Mouse (Mus musculus): ENCODE data around the gene Ap4m1. TPM values are rescaled to one million over a fixed set of nuclear protein-coding genes. Genes with fewer than 3 reads are reported as not detected.

Ap4m1 gene
- polyA plus RNA-seq (2016; fragmentation: Nextera tagmentation; extraction: Ambion mirVana), result 24.6 and 27.5 TPM in 2 replicates

DNA sequence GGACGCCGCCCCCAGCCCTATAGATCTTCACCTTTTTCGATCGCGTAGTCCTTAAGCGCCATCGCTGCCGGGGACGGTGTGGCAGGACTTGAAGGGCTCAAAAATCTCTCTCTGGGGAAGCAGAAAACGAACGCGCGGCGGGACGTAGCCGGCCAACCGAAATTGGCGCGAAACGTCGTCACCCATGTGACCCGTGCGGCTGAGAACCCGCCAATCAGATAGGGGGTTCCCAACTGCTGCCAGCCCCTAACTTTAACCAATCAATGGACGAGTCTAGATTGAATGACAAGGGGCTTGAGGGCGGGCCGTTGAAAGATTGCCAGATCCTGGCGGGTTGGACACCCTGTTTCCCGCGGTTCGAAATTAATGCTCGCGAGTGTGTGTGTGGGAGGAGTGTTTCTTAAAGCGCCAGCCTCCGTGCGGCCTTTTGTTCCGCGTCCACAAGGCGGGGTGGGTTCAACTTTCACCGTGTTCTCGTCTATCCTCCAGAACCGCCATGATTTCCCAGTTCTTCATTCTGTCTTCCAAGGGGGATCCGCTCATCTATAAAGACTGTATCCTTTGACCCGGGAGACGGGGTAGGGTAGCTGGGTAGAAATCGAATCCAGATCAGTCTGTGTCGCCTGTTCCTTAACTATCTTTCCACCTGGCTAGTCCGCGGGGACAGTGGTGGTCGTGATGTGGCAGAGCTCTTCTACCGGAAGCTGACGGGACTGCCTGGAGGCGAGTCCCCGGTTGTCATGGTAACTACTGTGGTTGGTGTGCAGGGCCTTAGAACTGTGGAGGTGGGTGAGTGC lies at the start of gene Ap4m1, which contains the start of gene Mcm7:
Gene Ap4m1, plus strand, starts transcription at position 308 of the 797 bp plus-strand sequence.
Gene Mcm7, minus strand, starts transcription at position 728 of the 797 bp plus-strand sequence.
- Histone ChIP-seq H3K9ac (peak within 1 kb of the TSS; percentile 76), H3K27me3 (no peaks in the 10 kb centered on the region), H3K4me2 (peak within 1 kb of the TSS; percentile 87), H3K4me1 (peaks cover 32% of the 10 kb centered on the region), H3K9me3 (no peaks in the 10 kb centered on the region), H3K4me3 (replicated peaks) (peak within 1 kb of the TSS; percentile 78), H3K36me3 (replicated peaks) (peaks cover 61% of the 10 kb centered on the region), H3K27ac (peak within 1 kb of the TSS; percentile 95)
- WGBS, result under 1% methylated on average over 54 of the region's 54 CpGs
- peak; percentile 93 for ATAC-seq (ENCODE audit: low FRiP score)

DNA sequence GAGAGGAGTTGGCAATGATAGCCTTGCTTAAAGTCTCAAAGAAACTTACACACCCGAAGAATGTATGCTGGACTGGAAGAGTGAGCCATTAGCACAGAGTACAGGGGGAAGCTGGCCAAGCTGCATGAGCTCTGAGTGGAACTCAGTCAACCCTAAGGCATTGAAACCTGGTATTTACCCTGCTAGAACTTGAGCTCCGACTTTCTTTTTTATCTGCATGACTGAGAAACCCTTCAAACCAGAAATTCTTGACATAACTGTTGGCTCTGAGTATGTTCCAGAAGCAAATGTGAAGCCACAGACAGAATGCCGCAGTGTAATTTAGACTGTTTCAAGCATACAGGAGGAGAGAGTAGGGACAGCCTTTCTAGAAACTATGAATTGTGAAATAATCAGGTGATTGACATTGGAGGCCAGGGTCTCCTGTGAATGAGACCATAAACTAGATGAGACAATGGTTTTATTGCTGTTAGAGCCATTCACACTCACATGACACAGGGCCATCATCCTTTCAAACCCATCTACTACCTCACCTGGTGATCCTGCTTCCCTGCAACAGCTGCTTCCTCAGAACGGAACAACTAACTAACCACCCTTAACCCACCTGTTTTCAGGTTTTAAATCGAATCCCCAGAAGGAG lies 39.3 kb upstream of the Ap4m1 start:
- Histone ChIP-seq H3K4me2 (no peak overlapping the region), H3K27ac (no peak overlapping the region), H3K4me3 (replicated peaks) (no peak overlapping the region), H3K36me3 (replicated peaks) (peaks cover 71% of the 10 kb centered on the region), H3K27me3 (no peaks in the 10 kb centered on the region), H3K9me3 (no peaks in the 10 kb centered on the region), H3K9ac (no peak overlapping the region), H3K4me1 (no peaks in the 10 kb centered on the region)
- 91% methylated on average over 5 of the region's 5 CpGs for WGBS
- ATAC-seq (ENCODE audit: low FRiP score), result no peak

DNA sequence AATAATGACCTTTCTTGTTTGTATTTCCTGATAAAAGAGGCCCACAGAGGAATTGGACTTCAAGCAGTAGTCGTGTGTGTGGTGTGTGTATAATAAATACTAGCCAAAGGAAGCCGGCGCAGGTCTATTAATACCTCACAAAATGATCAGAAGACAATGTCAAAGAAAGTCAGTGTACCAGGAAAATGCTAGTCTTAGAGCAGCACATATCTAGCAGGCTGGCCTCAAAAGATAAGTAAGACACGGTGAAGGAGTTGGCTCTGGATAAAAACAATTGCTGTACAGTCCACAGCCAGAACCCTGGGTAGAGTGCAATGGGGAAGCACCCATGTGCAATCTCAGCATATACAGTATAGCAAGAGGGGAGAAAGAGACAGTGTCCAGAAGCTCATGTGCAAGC lies 34.5 kb upstream of the Ap4m1 start:
- no peak for ATAC-seq (ENCODE audit: low FRiP score)
- WGBS, result 92% methylated on average over 4 of the region's 4 CpGs
- Histone ChIP-seq H3K36me3 (replicated peaks) (peaks cover 44% of the 10 kb centered on the region), H3K9ac (no peak overlapping the region), H3K4me1 (no peaks in the 10 kb centered on the region), H3K4me2 (no peak overlapping the region), H3K4me3 (replicated peaks) (no peak overlapping the region), H3K27ac (no peak overlapping the region), H3K27me3 (no peaks in the 10 kb centered on the region), H3K9me3 (no peaks in the 10 kb centered on the region)

DNA sequence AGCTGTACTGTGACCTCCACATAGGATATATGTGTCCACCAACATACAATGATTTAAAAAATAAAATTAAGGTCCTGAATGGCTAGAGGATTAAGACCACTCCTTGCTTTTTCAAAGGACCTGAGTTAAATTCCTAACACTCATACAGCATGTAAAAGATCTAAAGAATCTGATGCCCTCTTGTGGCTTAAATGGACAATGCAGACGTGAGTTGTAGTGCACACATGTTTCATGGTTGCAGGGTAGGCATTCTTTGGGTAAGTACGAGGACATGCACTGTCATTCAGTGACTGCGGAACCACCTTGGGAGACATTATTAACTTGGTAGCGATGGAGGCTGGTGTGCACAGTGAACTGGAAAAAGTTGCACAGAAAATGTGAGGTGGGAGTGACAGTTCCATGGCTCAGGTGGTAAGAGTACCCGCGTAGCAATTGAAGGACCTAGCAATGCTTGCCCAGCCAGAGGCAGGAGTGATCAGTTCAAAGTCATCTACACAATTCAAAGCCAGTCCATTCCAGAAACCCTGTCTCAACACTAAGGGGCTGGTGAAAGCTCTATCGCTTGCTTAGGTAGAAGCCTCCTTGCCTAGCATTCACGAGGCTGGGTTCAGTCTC lies 33.8 kb upstream of the Ap4m1 start:
- H3K36me3 ChIP-seq (replicated peaks), result peaks cover 42% of the 10 kb centered on the region
- no peaks in the 10 kb centered on the region for H3K4me1 ChIP-seq
- H3K4me2 ChIP-seq, result no peak overlapping the region
- no peak overlapping the region for H3K9ac ChIP-seq
- WGBS, result 66% methylated on average over 8 of the region's 8 CpGs
- H3K27ac ChIP-seq, result no peak overlapping the region
- H3K4me3 ChIP-seq (replicated peaks), result no peak overlapping the region
- peak; percentile 55; the same call in 1 of the 2 replicates for ATAC-seq (ENCODE audit: low FRiP score)
- no peaks in the 10 kb centered on the region for H3K27me3 ChIP-seq
- no peaks in the 10 kb centered on the region for H3K9me3 ChIP-seq

DNA sequence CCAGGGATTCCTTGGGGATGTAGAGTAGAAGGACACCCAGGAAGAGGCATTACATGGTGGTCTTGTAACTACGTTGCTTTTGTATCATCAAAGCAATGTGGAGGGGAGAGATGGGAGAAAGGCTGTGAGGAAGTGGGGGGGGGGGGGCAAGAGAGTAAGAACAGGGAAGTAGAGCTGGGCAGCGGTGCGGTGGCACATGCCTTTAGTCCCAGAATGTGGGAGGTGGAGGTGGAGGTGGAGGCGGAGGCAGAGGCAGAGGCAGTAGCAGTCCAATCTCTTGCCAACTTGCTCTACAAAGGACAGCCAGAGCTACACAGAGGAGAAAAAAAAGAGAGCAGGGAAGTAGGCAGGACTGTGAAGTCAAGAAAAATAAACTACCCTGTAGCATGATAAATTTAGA lies 33.2 kb upstream of the Ap4m1 start:
- no peak for ATAC-seq (ENCODE audit: low FRiP score)
- H3K9ac ChIP-seq, result no peak overlapping the region
- no peak overlapping the region for H3K27ac ChIP-seq
- no peak overlapping the region for H3K4me3 ChIP-seq (replicated peaks)
- H3K4me1 ChIP-seq, result no peaks in the 10 kb centered on the region
- H3K36me3 ChIP-seq (replicated peaks), result peaks cover 42% of the 10 kb centered on the region
- H3K4me2 ChIP-seq, result no peak overlapping the region
- 83% methylated on average over 2 of the region's 4 CpGs for WGBS
- H3K27me3 ChIP-seq, result no peaks in the 10 kb centered on the region
- H3K9me3 ChIP-seq, result no peaks in the 10 kb centered on the region

DNA sequence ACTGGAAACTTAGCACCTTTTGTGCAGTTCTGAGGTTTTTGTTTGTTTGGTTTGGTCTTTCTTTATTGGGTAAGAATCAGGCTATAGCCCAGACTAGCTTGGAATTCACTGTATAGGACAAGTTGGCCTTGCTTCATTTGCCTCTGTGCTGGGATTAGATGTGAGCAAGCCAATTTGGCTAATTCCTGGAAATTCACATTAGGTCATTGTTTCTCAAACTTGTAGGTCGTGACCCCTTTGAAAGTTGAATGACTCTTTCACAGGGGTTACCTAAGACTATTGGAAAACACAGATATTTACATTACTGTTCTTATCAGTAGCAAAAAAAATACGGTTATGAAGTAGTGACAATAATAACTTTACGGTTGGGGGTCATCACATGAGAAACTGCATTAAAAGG lies 17.4 kb upstream of the Ap4m1 start:
- no peaks in the 10 kb centered on the region for H3K27me3 ChIP-seq
- H3K36me3 ChIP-seq (replicated peaks), result peaks cover 30% of the 10 kb centered on the region
- ATAC-seq (ENCODE audit: low FRiP score), result no peak
- peak overlapping the region; percentile 77 for H3K4me2 ChIP-seq
- 91% methylated on average over 3 of the region's 3 CpGs for WGBS
- no peak overlapping the region for H3K27ac ChIP-seq
- H3K9me3 ChIP-seq, result no peaks in the 10 kb centered on the region
- H3K4me3 ChIP-seq (replicated peaks), result peak overlapping the region; percentile 82
- peaks cover 10% of the 10 kb centered on the region for H3K4me1 ChIP-seq
- H3K9ac ChIP-seq, result peak overlapping the region; percentile 93

DNA sequence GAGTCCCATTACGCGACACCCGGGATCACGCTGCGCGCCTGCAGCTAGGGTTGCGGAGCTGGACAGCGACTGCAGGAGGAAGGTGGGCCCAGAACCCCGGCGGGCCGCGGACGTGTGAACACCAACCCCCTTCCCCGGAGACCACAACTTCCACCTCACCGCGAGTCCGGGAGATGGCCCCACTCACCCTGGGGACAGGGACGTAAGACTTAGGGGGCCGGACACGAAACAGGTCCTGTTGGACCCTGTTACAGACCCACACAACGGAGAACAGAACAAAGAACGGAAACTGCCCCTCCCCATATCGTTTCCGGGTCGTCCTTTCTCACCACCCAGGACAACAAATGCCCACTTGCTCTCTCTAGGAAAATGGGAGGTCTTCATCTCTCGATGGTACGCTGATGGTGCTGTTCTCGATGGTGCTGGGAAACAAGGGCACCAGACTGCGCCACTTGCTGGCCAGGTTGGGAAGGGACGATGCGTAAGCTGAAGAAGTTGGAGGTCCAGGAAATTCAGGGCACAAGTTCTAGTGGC lies 16.3 kb upstream of the Ap4m1 start, which contains the start of gene Zfp113:
Gene Zfp113, minus strand, starts transcription at position 302 of the 534 bp plus-strand sequence.
- H3K4me3 ChIP-seq (replicated peaks), result peak within 1 kb of the TSS; percentile 82
- no peaks in the 10 kb centered on the region for H3K9me3 ChIP-seq
- no peaks in the 10 kb centered on the region for H3K27me3 ChIP-seq
- H3K27ac ChIP-seq, result peak within 1 kb of the TSS; percentile 96
- H3K36me3 ChIP-seq (replicated peaks), result peaks cover 26% of the 10 kb centered on the region
- peak within 1 kb of the TSS; percentile 93 for H3K9ac ChIP-seq
- peak within 1 kb of the TSS; percentile 77 for H3K4me2 ChIP-seq
- ATAC-seq (ENCODE audit: low FRiP score), result peak; percentile 97
- H3K4me1 ChIP-seq, result peaks cover 14% of the 10 kb centered on the region
- WGBS, result under 1% methylated on average over 31 of the region's 31 CpGs

DNA sequence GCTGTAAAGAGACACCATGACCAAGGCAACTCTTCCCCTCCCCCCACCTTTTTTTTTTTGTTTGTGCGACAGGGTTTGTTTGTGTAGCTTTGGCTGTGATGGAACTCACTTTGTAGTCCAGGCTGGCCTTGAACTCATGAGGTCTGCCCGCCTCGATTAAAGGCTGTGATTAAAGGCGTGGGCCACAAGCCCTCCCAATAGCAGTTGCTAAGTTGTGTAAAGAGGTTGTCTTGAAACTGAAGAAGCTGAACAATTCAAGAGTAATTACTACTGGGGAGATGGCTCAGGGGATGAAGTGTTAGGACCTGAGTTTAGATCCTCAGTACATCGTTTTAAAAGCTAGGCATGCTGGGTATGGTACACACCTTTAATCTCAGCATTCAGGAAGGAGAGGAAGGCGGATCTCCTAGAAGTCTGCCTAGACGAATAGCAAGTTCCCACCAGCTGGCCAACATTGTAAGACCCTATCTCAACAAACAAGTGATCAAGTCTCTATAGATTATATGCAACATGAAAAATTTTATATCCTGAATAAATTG lies 11.5 kb upstream of the Ap4m1 start:
- Histone ChIP-seq H3K4me3 (replicated peaks) (peak overlapping the region; percentile 57), H3K9ac (peak overlapping the region; percentile 73), H3K27me3 (no peaks in the 10 kb centered on the region), H3K27ac (peak overlapping the region; percentile 33; the same call in 1 of the 2 replicates), H3K9me3 (no peaks in the 10 kb centered on the region), H3K4me1 (peaks cover 19% of the 10 kb centered on the region), H3K4me2 (peak overlapping the region; percentile 60), H3K36me3 (replicated peaks) (peaks cover 32% of the 10 kb centered on the region)
- no peak for ATAC-seq (ENCODE audit: low FRiP score)
- 69% methylated on average over 7 of the region's 7 CpGs for WGBS

DNA sequence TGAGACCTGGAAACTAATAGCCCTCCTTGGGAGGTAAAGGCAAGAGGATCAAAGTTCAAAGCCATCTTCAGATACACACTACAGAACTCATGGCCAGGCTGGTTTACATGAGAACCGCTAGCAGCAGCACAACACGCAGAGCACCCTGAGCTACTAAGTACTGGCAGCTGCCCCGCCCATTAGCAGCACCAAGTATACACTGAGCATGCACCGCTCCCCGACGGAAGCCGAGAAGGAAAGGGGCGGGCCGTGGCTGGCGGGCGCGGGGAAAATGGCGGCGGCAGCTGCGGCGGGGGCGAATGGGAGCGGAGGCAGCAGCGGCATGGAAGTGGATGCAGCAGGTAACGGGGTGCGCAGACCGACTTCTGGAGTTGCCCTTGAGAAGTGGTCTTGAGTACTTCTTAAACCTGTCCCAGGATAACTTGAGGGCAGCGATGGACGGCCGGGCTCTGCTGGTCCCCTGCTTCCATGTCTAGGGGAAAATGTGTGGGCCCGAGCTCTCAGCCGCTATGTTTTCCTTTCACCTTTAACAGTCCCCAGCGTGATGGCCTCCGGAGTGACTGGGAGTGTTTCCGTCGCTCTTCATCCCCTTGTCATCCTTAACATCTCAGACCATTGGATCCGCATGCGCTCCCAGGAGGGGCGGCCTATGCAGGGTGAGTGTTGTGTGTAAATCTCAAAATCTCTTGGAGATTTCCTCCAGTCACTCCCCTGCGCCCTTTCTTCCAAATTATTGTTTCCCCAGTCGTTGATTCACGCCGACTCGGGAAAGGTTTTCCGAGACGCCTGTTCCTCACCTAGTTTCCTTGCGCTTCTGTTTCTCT lies 10.7 kb upstream of the Ap4m1 start, which contains the start of gene Cops6:
Gene Cops6, plus strand, starts transcription at position 230 of the 824 bp plus-strand sequence.
- peak within 1 kb of the TSS; percentile 60 for H3K4me2 ChIP-seq
- H3K36me3 ChIP-seq (replicated peaks), result peaks cover 40% of the 10 kb centered on the region
- H3K9ac ChIP-seq, result peak within 1 kb of the TSS; percentile 73
- peak within 1 kb of the TSS; percentile 33; the same call in 1 of the 2 replicates for H3K27ac ChIP-seq
- H3K9me3 ChIP-seq, result no peaks in the 10 kb centered on the region
- WGBS, result under 1% methylated on average over 42 of the region's 42 CpGs
- no peaks in the 10 kb centered on the region for H3K27me3 ChIP-seq
- H3K4me1 ChIP-seq, result peaks cover 19% of the 10 kb centered on the region
- peak within 1 kb of the TSS; percentile 57 for H3K4me3 ChIP-seq (replicated peaks)
- peak; percentile 95 for ATAC-seq (ENCODE audit: low FRiP score)

DNA sequence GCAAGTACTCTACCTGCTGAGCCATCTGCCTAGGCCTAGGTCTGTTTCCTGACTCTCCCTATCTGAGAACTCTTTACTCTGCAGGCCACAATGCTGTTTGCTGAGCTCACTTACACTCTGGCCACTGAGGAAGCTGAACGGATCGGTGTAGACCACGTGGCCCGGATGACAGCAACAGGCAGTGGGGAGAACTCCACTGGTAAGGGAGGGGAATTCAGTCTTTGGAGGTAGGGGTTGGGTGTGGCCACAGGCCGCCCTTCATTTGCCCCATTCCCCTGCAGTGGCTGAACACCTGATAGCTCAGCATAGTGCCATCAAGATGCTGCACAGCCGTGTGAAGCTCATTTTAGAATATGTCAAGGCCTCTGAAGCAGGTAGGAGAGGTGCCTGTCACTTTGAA lies 8.8 kb upstream of the Ap4m1 start:
- Histone ChIP-seq H3K27me3 (no peaks in the 10 kb centered on the region), H3K4me2 (no peak overlapping the region), H3K9me3 (no peaks in the 10 kb centered on the region), H3K4me1 (peaks cover 19% of the 10 kb centered on the region), H3K27ac (no peak overlapping the region), H3K4me3 (replicated peaks) (no peak overlapping the region), H3K36me3 (replicated peaks) (peaks cover 60% of the 10 kb centered on the region), H3K9ac (peak overlapping the region; percentile 0; the same call in 1 of the 2 replicates)
- WGBS, result 86% methylated on average over 6 of the region's 6 CpGs
- ATAC-seq (ENCODE audit: low FRiP score), result no peak

DNA sequence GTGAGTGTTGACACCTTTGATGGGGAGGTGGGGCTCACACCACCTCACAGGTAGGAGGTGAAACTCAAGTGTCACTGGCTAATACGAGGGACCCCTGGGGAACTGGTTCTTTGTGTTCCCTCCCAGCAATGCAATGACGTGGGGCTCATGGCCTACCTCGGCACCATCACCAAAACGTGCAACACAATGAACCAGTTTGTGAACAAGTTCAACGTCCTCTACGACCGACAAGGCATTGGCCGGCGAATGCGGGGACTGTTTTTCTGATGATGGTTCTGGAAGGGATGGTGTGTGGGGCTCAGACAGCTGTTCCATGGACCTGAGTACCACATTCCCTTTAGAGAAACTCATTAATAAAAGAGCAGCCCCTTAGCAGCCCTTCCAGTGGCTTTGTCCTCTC lies 8.2 kb upstream of the Ap4m1 start:
- H3K36me3 ChIP-seq (replicated peaks), result peaks cover 65% of the 10 kb centered on the region
- WGBS, result 66% methylated on average over 10 of the region's 10 CpGs

More for the DNA sequence above, 8.2 kb upstream of the Ap4m1 start:
- no peak overlapping the region for H3K4me2 ChIP-seq
- no peaks in the 10 kb centered on the region for H3K9me3 ChIP-seq
- no peak overlapping the region for H3K4me3 ChIP-seq (replicated peaks)
- ATAC-seq (ENCODE audit: low FRiP score), result no peak
- no peaks in the 10 kb centered on the region for H3K27me3 ChIP-seq
- H3K4me1 ChIP-seq, result peaks cover 19% of the 10 kb centered on the region
- peak overlapping the region; percentile 0; the same call in 1 of the 2 replicates for H3K9ac ChIP-seq
- H3K27ac ChIP-seq, result no peak overlapping the region

Data from forebrain, embryonic 12.5 days (tissue).